Mouse (Mus musculus): Measurements from ENCODE around the gene Eipr1. TPM values are rescaled to one million over a fixed set of nuclear protein-coding genes. Genes with fewer than 3 reads are reported as not detected.
A peak's percentile ranks its signal among the peaks of the same experiment; 100 is the strongest.

Gene Eipr1
- polyA plus RNA-seq, 1 experiment from 2014 or later, result 45.5 TPM

GRCm38 (mm10) chr12:28838268-28838667 lies 86.7 kb downstream of the Eipr1 start:
- Histone ChIP-seq H3K27me3 (ENCODE audit: low read depth, poor library complexity, severe bottlenecking) (no peaks in the 10 kb centered on the region), H3K4me1 (peaks cover 10% of the 10 kb centered on the region), H3K9me3 (replicated peaks) (no peaks in the 10 kb centered on the region; the same call in 1 of the 2 replicates), H3K4me3 (no peak overlapping the region), H3K36me3 (no peaks in the 10 kb centered on the region), H3K27ac (replicated peaks) (no peak overlapping the region)
- no peak for DNase-seq (ENCODE audit: low spot score)
- 79% methylated on average over 4 of the region's 4 CpGs for WGBS

- no peaks in the 10 kb centered on the region; the same call in 1 of the 2 replicates for H3K9me3 ChIP-seq (replicated peaks)
- H3K27ac ChIP-seq (replicated peaks), result no peak overlapping the region
- H3K36me3 ChIP-seq, result no peaks in the 10 kb centered on the region
- H3K4me3 ChIP-seq, result no peak overlapping the region
- DNase-seq (ENCODE audit: low spot score), result no peak
- no peaks in the 10 kb centered on the region for H3K27me3 ChIP-seq (ENCODE audit: low read depth, poor library complexity, severe bottlenecking)
- H3K4me1 ChIP-seq, result peaks cover 10% of the 10 kb centered on the region
- WGBS, result 95% methylated on average over 7 of the region's 7 CpGs
Measured at GRCm38 (mm10) chr12:28838971-28839370, 87.4 kb downstream of the Eipr1 start.

GRCm38 (mm10) chr12:28841179-28841698 lies 89.6 kb downstream of the Eipr1 start:
- H3K27me3 ChIP-seq (ENCODE audit: low read depth, poor library complexity, severe bottlenecking), result no peaks in the 10 kb centered on the region
- no peak overlapping the region for H3K4me3 ChIP-seq
- 88% methylated on average over 5 of the region's 5 CpGs for WGBS
- no peak overlapping the region for H3K27ac ChIP-seq (replicated peaks)
- no peaks in the 10 kb centered on the region; the same call in 1 of the 2 replicates for H3K9me3 ChIP-seq (replicated peaks)
- no peaks in the 10 kb centered on the region for H3K36me3 ChIP-seq
- peaks cover 10% of the 10 kb centered on the region for H3K4me1 ChIP-seq
- no peak for DNase-seq (ENCODE audit: low spot score)

- no peaks in the 10 kb centered on the region; the same call in 1 of the 2 replicates for H3K9me3 ChIP-seq (replicated peaks)
- no peak overlapping the region for H3K4me3 ChIP-seq
- H3K27ac ChIP-seq (replicated peaks), result no peak overlapping the region
- no peaks in the 10 kb centered on the region for H3K27me3 ChIP-seq (ENCODE audit: low read depth, poor library complexity, severe bottlenecking)
- DNase-seq (ENCODE audit: low spot score), result no peak
- peaks cover 13% of the 10 kb centered on the region for H3K4me1 ChIP-seq
- 95% methylated on average over 8 of the region's 8 CpGs for WGBS
- 0 out of 2 replicates have a peak, but pooled peaks cover 6% of the 10 kb centered on the region for H3K36me3 ChIP-seq
Measured at GRCm38 (mm10) chr12:28845811-28846210, 94.2 kb downstream of the Eipr1 start.

- 79% methylated on average over 6 of the region's 6 CpGs for WGBS
Measured at GRCm38 (mm10) chr12:28847401-28847800, 95.8 kb downstream of the Eipr1 start.

GRCm38 (mm10) chr12:28848726-28849612 lies 97.4 kb downstream of the Eipr1 start:
- H3K27ac ChIP-seq (replicated peaks), result peak overlapping the region; percentile 72
- H3K4me1 ChIP-seq, result peaks cover 13% of the 10 kb centered on the region
- H3K27me3 ChIP-seq (ENCODE audit: low read depth, poor library complexity, severe bottlenecking), result no peaks in the 10 kb centered on the region
- 83% methylated on average over 18 of the region's 18 CpGs for WGBS
- no peaks in the 10 kb centered on the region for H3K9me3 ChIP-seq (replicated peaks)
- H3K36me3 ChIP-seq, result 0 out of 2 replicates have a peak, but pooled peaks cover 6% of the 10 kb centered on the region
- DNase-seq (ENCODE audit: low spot score), result no peak
- no peak overlapping the region for H3K4me3 ChIP-seq

More at GRCm38 (mm10) chr12:28847401-28847800, 95.8 kb downstream of the Eipr1 start:
- 0 out of 2 replicates have a peak, but pooled peaks cover 6% of the 10 kb centered on the region for H3K36me3 ChIP-seq
- no peaks in the 10 kb centered on the region; the same call in 1 of the 2 replicates for H3K9me3 ChIP-seq (replicated peaks)
- H3K4me1 ChIP-seq, result peaks cover 13% of the 10 kb centered on the region
- DNase-seq (ENCODE audit: low spot score), result no peak
- no peaks in the 10 kb centered on the region for H3K27me3 ChIP-seq (ENCODE audit: low read depth, poor library complexity, severe bottlenecking)
- no peak overlapping the region for H3K27ac ChIP-seq (replicated peaks)
- no peak overlapping the region for H3K4me3 ChIP-seq

GRCm38 (mm10) chr12:28859495-28860263 lies 108.1 kb downstream of the Eipr1 start:
- Histone ChIP-seq H3K4me1 (peaks cover 17% of the 10 kb centered on the region), H3K36me3 (peaks cover under 1% of the 10 kb centered on the region; the same call in 1 of the 2 replicates), H3K9me3 (replicated peaks) (no peaks in the 10 kb centered on the region), H3K4me3 (no peak overlapping the region; the same call in 1 of the 2 replicates), H3K27ac (replicated peaks) (peak overlapping the region; percentile 80), H3K27me3 (ENCODE audit: low read depth, poor library complexity, severe bottlenecking) (no peaks in the 10 kb centered on the region)
- DNase-seq (ENCODE audit: low spot score), result peak; percentile 27
- 68% methylated on average over 11 of the region's 11 CpGs for WGBS

GRCm38 (mm10) chr12:28860264-28860560 lies 108.6 kb downstream of the Eipr1 start:
- 25% methylated on average over 5 of the region's 5 CpGs for WGBS
- DNase-seq (ENCODE audit: low spot score), result peak; percentile 50
- H3K4me1 ChIP-seq, result peaks cover 17% of the 10 kb centered on the region
- H3K9me3 ChIP-seq (replicated peaks), result no peaks in the 10 kb centered on the region
- no peak overlapping the region; the same call in 1 of the 2 replicates for H3K4me3 ChIP-seq
- H3K27ac ChIP-seq (replicated peaks), result peak overlapping the region; percentile 80
- H3K36me3 ChIP-seq, result peaks cover 5% of the 10 kb centered on the region; the same call in 1 of the 2 replicates
- no peaks in the 10 kb centered on the region for H3K27me3 ChIP-seq (ENCODE audit: low read depth, poor library complexity, severe bottlenecking)

GRCm38 (mm10) chr12:28863260-28863659 lies 111.7 kb downstream of the Eipr1 start:
- H3K27ac ChIP-seq (replicated peaks), result no peak overlapping the region
- WGBS, result 91% methylated on average over 12 of the region's 12 CpGs
- H3K27me3 ChIP-seq (ENCODE audit: low read depth, poor library complexity, severe bottlenecking), result no peaks in the 10 kb centered on the region
- no peak overlapping the region for H3K4me3 ChIP-seq
- H3K9me3 ChIP-seq (replicated peaks), result no peaks in the 10 kb centered on the region
- peaks cover 18% of the 10 kb centered on the region for H3K36me3 ChIP-seq
- no peak for DNase-seq (ENCODE audit: low spot score)
- peaks cover 17% of the 10 kb centered on the region for H3K4me1 ChIP-seq

- no peak for DNase-seq (ENCODE audit: low spot score)
- Histone ChIP-seq H3K27me3 (ENCODE audit: low read depth, poor library complexity, severe bottlenecking) (no peaks in the 10 kb centered on the region), H3K4me3 (no peak overlapping the region), H3K9me3 (replicated peaks) (no peaks in the 10 kb centered on the region), H3K36me3 (peaks cover 25% of the 10 kb centered on the region), H3K4me1 (no peaks in the 10 kb centered on the region), H3K27ac (replicated peaks) (no peak overlapping the region)
- WGBS, result 70% methylated on average over 1 of the region's 1 CpGs
Measured at GRCm38 (mm10) chr12:28866121-28866520, 114.5 kb downstream of the Eipr1 start.

GRCm38 (mm10) chr12:28868794-28869193 lies 117.2 kb downstream of the Eipr1 start:
- Histone ChIP-seq H3K9me3 (replicated peaks) (no peaks in the 10 kb centered on the region), H3K4me1 (no peaks in the 10 kb centered on the region), H3K4me3 (no peak overlapping the region), H3K27ac (replicated peaks) (no peak overlapping the region), H3K36me3 (peaks cover 25% of the 10 kb centered on the region), H3K27me3 (ENCODE audit: low read depth, poor library complexity, severe bottlenecking) (no peaks in the 10 kb centered on the region)
- WGBS, result 93% methylated on average over 4 of the region's 4 CpGs
- DNase-seq (ENCODE audit: low spot score), result no peak

- Histone ChIP-seq H3K36me3 (peaks cover 12% of the 10 kb centered on the region), H3K27ac (replicated peaks) (no peak overlapping the region), H3K9me3 (replicated peaks) (no peaks in the 10 kb centered on the region), H3K27me3 (ENCODE audit: low read depth, poor library complexity, severe bottlenecking) (no peaks in the 10 kb centered on the region), H3K4me1 (0 out of 2 replicates have a peak, but pooled peaks cover 2% of the 10 kb centered on the region), H3K4me3 (no peak overlapping the region)
- no peak for DNase-seq (ENCODE audit: low spot score)
- 91% methylated on average over 12 of the region's 12 CpGs for WGBS
Measured at GRCm38 (mm10) chr12:28872271-28872670, 120.7 kb downstream of the Eipr1 start.
